Mouse (Mus musculus): ENCODE data around the gene Emsy. TPM values are rescaled to one million over a fixed set of nuclear protein-coding genes. Genes with fewer than 3 reads are reported as not detected.

Emsy gene
- total and polyA plus RNA-seq, 3 experiments = 3.6 to 201 (median 57.2) TPM

DNA sequence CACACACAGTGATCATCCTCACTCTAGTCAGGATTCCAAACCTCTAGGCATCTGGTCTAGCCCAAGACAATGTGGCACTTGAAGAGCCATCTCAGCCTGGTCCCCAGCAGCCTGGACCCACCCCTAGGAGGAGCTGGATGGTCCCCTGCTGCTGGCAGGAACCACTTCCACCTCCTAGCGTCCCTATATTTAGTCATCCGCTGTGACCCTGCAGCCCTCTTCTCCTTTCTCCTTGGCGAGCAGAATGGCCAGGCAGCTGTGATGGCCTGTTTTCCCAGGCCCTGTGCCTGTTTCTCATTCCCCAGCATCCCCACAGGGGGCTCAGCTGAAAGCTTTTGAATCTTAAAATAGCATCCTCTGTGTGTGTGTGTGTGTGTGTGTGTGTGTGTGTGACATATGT, 107.7 kb downstream of the Emsy start:
- no peaks in the 10 kb centered on the region for H3K36me3 ChIP-seq (replicated peaks)
- H3K27me3 ChIP-seq (ENCODE audit: insufficient read depth, low read length) = peaks cover 34% of the 10 kb centered on the region
- H3K4me3 ChIP-seq (ENCODE audit: low read depth, low read length) = no peak overlapping the region
- TF ChIP-seq TAL1 (conservative IDR thresholded peaks at IDR 0.05; ENCODE audit: low read depth, low read length) (no peak), POLR2AphosphoS5 (IDR thresholded peaks at IDR 0.05; ENCODE audit: insufficient replicate concordance, low read depth, low read length) (no peak), GATA1 (IDR thresholded peaks at IDR 0.05; ENCODE audit: borderline replicate concordance, low read length) (no peak), CTCF (IDR thresholded peaks at IDR 0.05; ENCODE audit: low read depth, low read length) (no peak), GATA2 (IDR thresholded peaks at IDR 0.05; ENCODE audit: borderline replicate concordance, low read depth, low read length) (no peak)
- ATAC-seq (ENCODE audit: extremely low read depth, insufficient number of reproducible peaks, low FRiP score, poor library complexity, severe bottlenecking) (no peak), DNase-seq (ENCODE audit: low spot score) (no peak)
- no peaks in the 10 kb centered on the region for H3K9me3 ChIP-seq (replicated peaks)
- H3K4me1 ChIP-seq (ENCODE audit: insufficient read depth, low read depth, low read length) = no peaks in the 10 kb centered on the region

DNA sequence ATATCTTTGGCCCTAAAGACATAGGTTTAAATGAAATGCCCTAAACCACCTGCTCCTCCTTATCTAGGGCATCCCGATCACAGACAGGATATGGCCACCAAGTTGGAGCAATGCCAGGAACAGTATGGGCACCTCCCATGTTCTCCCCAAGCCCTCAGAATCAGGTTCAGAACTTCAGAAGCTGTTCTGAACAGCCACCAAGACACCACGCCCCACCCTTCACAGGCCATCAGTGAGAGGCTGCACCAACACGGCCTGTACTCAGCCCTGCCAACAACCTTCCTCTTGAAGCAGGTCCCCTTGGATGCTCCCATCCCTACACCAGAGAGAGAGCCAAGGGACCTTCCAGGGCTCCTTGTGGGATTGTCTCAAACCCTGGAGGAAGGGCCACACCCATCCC, 112.0 kb downstream of the Emsy start:
- Histone ChIP-seq H3K36me3 (replicated peaks) (no peaks in the 10 kb centered on the region), H3K4me1 (ENCODE audit: insufficient read depth, low read depth, low read length) (no peaks in the 10 kb centered on the region), H3K4me3 (ENCODE audit: low read depth, low read length) (no peak overlapping the region), H3K9me3 (replicated peaks) (no peaks in the 10 kb centered on the region), H3K27me3 (ENCODE audit: insufficient read depth, low read length) (peaks cover 33% of the 10 kb centered on the region)
- no peak for ATAC-seq (ENCODE audit: extremely low read depth, insufficient number of reproducible peaks, low FRiP score, poor library complexity, severe bottlenecking)
- DNase-seq (ENCODE audit: low spot score) = no peak
- no peak for TF ChIP-seq CTCF (IDR thresholded peaks at IDR 0.05; ENCODE audit: low read depth, low read length)

DNA sequence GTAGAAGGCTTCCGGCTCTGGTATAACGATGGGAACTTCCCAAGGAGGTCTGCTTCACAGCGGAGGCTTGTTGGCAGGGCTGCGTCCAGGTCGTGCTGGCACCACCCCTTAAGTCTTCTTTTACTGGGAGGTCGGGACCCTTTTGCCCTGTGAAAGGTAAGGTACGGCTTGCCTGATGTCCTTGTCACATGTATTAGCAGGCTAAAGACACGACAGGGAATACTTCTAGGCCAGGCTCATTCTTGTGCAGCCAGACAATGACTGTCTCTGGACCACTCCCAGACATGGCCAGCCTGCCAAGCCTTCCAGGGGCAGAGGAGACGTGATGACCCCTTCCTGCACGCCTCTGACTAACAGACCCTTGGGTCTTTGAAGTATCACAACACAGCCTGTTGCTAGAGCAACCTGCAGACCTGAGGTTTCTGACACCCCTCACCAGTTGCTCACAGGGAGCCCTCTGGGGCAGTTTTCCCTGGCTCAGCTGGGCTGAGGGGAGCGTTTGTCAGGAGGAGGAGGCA, 112.7 kb downstream of the Emsy start:
- Histone ChIP-seq H3K9me3 (replicated peaks) (no peaks in the 10 kb centered on the region), H3K36me3 (replicated peaks) (no peaks in the 10 kb centered on the region), H3K27me3 (ENCODE audit: insufficient read depth, low read length) (peaks cover 33% of the 10 kb centered on the region), H3K4me1 (ENCODE audit: insufficient read depth, low read depth, low read length) (no peaks in the 10 kb centered on the region), H3K4me3 (ENCODE audit: low read depth, low read length) (no peak overlapping the region)
- DNase-seq (ENCODE audit: low spot score) = no peak
- TF ChIP-seq CTCF (IDR thresholded peaks at IDR 0.05; ENCODE audit: low read depth, low read length) (no peak), TAL1 (conservative IDR thresholded peaks at IDR 0.05; ENCODE audit: low read depth, low read length) (no peak), GATA1 (IDR thresholded peaks at IDR 0.05; ENCODE audit: borderline replicate concordance, low read length) (no peak), POLR2AphosphoS5 (IDR thresholded peaks at IDR 0.05; ENCODE audit: insufficient replicate concordance, low read depth, low read length) (no peak), GATA2 (IDR thresholded peaks at IDR 0.05; ENCODE audit: borderline replicate concordance, low read depth, low read length) (no peak)
- no peak for ATAC-seq (ENCODE audit: extremely low read depth, insufficient number of reproducible peaks, low FRiP score, poor library complexity, severe bottlenecking)

DNA sequence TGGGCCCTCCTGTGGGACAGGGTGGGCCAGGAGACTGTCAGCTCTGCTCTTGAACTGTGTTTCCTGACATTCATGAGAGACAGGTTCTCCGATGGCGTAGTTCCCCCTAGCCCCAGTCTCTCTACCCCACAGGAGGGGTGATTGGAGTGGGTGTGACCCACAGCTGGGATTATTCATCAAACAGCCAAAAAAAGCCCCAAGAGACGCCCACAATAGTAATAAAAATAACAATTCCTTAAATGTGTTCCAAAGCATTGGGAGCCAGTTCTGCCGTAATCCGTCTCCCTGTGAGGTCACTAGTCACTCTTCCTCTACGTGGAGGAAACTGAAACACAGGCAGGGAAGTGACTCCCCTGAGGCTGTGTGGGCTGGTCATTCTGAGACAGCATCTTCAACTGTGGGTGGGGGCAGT, 113.8 kb downstream of the Emsy start:
- Histone ChIP-seq H3K9me3 (replicated peaks) (no peaks in the 10 kb centered on the region), H3K4me1 (ENCODE audit: insufficient read depth, low read depth, low read length) (no peaks in the 10 kb centered on the region), H3K27me3 (ENCODE audit: insufficient read depth, low read length) (peaks cover 34% of the 10 kb centered on the region), H3K36me3 (replicated peaks) (no peaks in the 10 kb centered on the region), H3K4me3 (ENCODE audit: low read depth, low read length) (no peak overlapping the region)
- TF ChIP-seq POLR2AphosphoS5 (IDR thresholded peaks at IDR 0.05; ENCODE audit: insufficient replicate concordance, low read depth, low read length) = no peak
- no peak for TF ChIP-seq CTCF (IDR thresholded peaks at IDR 0.05; ENCODE audit: low read depth, low read length)
- TF ChIP-seq GATA1 (IDR thresholded peaks at IDR 0.05; ENCODE audit: borderline replicate concordance, low read length) = no peak
- no peak for TF ChIP-seq GATA2 (IDR thresholded peaks at IDR 0.05; ENCODE audit: borderline replicate concordance, low read depth, low read length)
- no peak for DNase-seq (ENCODE audit: low spot score)
- no peak for ATAC-seq (ENCODE audit: extremely low read depth, insufficient number of reproducible peaks, low FRiP score, poor library complexity, severe bottlenecking)

DNA sequence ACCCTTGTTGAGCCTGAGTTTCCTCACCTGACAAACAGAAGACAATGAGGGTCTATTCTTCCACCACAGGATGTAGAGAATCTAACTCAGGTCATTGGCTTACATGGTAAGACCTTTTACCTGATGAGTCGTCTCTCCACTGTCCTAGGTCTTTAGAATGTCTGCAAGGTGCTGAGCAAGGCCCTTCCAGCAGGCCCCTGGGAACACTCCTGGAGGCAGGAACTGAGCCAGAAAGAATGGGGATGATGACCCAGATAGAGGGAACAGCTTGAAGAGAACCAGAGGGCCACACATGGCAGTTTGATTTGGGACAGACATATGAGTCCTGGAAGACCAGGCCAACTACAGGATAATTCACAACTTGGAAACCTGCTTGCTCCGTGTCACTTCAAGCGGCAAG, 114.3 kb downstream of the Emsy start:
- H3K36me3 ChIP-seq (replicated peaks) = no peaks in the 10 kb centered on the region
- H3K27me3 ChIP-seq (ENCODE audit: insufficient read depth, low read length) = peaks cover 36% of the 10 kb centered on the region
- H3K9me3 ChIP-seq (replicated peaks) = no peaks in the 10 kb centered on the region
- H3K4me3 ChIP-seq (ENCODE audit: low read depth, low read length) = no peak overlapping the region
- TF ChIP-seq GATA2 (IDR thresholded peaks at IDR 0.05; ENCODE audit: borderline replicate concordance, low read depth, low read length) = no peak
- no peak for TF ChIP-seq GATA1 (IDR thresholded peaks at IDR 0.05; ENCODE audit: borderline replicate concordance, low read length)
- TF ChIP-seq TAL1 (conservative IDR thresholded peaks at IDR 0.05; ENCODE audit: low read depth, low read length) = no peak
- no peak for DNase-seq (ENCODE audit: low spot score)
- no peaks in the 10 kb centered on the region for H3K4me1 ChIP-seq (ENCODE audit: insufficient read depth, low read depth, low read length)
- no peak for ATAC-seq (ENCODE audit: extremely low read depth, insufficient number of reproducible peaks, low FRiP score, poor library complexity, severe bottlenecking)

DNA sequence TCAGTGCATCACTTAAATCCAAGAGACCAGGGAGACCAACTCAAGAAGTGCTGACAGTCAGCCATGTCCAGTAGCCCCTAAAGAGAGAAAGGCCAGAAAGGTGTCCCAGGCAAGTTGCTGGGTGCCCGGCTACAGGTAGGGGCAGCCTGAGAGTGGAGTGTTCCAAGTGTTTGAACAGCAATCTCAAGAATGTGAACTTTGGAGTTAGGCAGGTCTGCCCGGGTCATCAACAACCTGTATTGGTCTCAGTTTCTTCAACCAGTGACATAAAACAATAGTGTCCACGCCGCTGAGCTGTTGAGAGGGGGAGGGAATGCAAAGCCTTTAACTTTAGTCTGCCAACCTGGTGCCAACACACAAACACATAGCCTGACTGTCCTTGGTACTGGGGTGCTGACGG, 115.0 kb downstream of the Emsy start:
- no peaks in the 10 kb centered on the region for H3K4me1 ChIP-seq (ENCODE audit: insufficient read depth, low read depth, low read length)
- ATAC-seq (ENCODE audit: extremely low read depth, insufficient number of reproducible peaks, low FRiP score, poor library complexity, severe bottlenecking) = no peak

DNA sequence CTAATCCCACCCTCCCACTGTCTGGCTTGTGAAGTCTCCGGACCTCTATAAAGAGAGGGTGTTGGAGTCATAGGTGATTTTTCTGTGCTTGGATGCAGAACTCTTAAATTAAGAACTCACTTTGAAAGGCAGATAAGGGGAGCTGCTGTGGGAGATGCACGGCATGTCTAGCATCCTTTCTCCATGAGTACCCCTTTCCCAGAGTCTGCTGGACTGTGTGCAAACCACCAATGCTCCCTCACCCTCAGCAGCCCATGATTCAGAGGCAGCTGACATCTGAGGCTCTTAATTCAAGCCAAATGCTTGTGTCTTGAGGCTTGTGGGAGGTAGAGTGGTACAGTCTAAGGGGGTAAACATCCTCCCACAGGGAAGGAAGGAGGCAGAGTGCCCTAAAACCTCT, 115.7 kb downstream of the Emsy start:
- H3K4me3 ChIP-seq (ENCODE audit: low read depth, low read length) = no peak overlapping the region
- H3K9me3 ChIP-seq (replicated peaks) = no peaks in the 10 kb centered on the region
- no peak for TF ChIP-seq GATA2 (IDR thresholded peaks at IDR 0.05; ENCODE audit: borderline replicate concordance, low read depth, low read length)
- TF ChIP-seq GATA1 (IDR thresholded peaks at IDR 0.05; ENCODE audit: borderline replicate concordance, low read length) = no peak
- no peak for TF ChIP-seq CTCF (IDR thresholded peaks at IDR 0.05; ENCODE audit: low read depth, low read length)
- TF ChIP-seq POLR2AphosphoS5 (IDR thresholded peaks at IDR 0.05; ENCODE audit: insufficient replicate concordance, low read depth, low read length) = no peak
- TF ChIP-seq TAL1 (conservative IDR thresholded peaks at IDR 0.05; ENCODE audit: low read depth, low read length) = no peak
- ATAC-seq (ENCODE audit: extremely low read depth, insufficient number of reproducible peaks, low FRiP score, poor library complexity, severe bottlenecking) (no peak), DNase-seq (ENCODE audit: low spot score) (no peak)
- peaks cover 38% of the 10 kb centered on the region for H3K27me3 ChIP-seq (ENCODE audit: insufficient read depth, low read length)
- H3K36me3 ChIP-seq (replicated peaks) = no peaks in the 10 kb centered on the region
- H3K4me1 ChIP-seq (ENCODE audit: insufficient read depth, low read depth, low read length) = no peaks in the 10 kb centered on the region

More for the DNA sequence above, 115.0 kb downstream of the Emsy start:
- H3K27me3 ChIP-seq (ENCODE audit: insufficient read depth, low read length) = peaks cover 38% of the 10 kb centered on the region
- H3K9me3 ChIP-seq (replicated peaks) = no peaks in the 10 kb centered on the region
- TF ChIP-seq GATA1 (IDR thresholded peaks at IDR 0.05; ENCODE audit: borderline replicate concordance, low read length) (no peak), TAL1 (conservative IDR thresholded peaks at IDR 0.05; ENCODE audit: low read depth, low read length) (no peak), GATA2 (IDR thresholded peaks at IDR 0.05; ENCODE audit: borderline replicate concordance, low read depth, low read length) (no peak), CTCF (IDR thresholded peaks at IDR 0.05; ENCODE audit: low read depth, low read length) (no peak), POLR2AphosphoS5 (IDR thresholded peaks at IDR 0.05; ENCODE audit: insufficient replicate concordance, low read depth, low read length) (no peak)
- H3K36me3 ChIP-seq (replicated peaks) = no peaks in the 10 kb centered on the region
- H3K4me3 ChIP-seq (ENCODE audit: low read depth, low read length) = no peak overlapping the region
- no peak for DNase-seq (ENCODE audit: low spot score)

All from G1E (cell line).